Mouse (Mus musculus) neutrophil, adult 5-6 weeks (primary cell): ENCODE results near the gene Foxe1. TPM values are rescaled to one million over a fixed set of nuclear protein-coding genes. Genes with fewer than 3 reads are reported as not detected.

Source experiments
- ATAC-seq: fragments of 151-379, 151-347 bp; 2 replicates; pipeline ENCODE4 v1.8.0; 2017; ENCODE audit warnings: mild to moderate bottlenecking, moderate TSS enrichment; ENCODE audit not compliant: insufficient number of reproducible peaks, poor library complexity, low FRiP score, severe bottlenecking; ENCODE audit errors: extremely low read depth
- total RNA-seq: library from RNA; stranded (forward); fragments of 200-1000 nt; gene quantifications from 2 replicates; pipeline ENCODE4 v1.2.3, GENCODE M21; 2017

The Foxe1 gene
- not detected in 2 replicates for total RNA-seq

- ATAC-seq, result no peak
These were observed at the start of gene Foxe1 for GRCm38 (mm10) chr4:46343596-46344260. Gene Foxe1 (plus strand): TSS chr4:46343609.

- no peak for ATAC-seq
These were observed 39.3 kb upstream of the Foxe1 start for GRCm38 (mm10) chr4:46304071-46304470.

GRCm38 (mm10) chr4:46304757-46305384, 38.5 kb upstream of the Foxe1 start:
- peak; percentile 45; the same call in 1 of the 2 replicates for ATAC-seq

- ATAC-seq, result no peak
These were observed 38.0 kb upstream of the Foxe1 start for GRCm38 (mm10) chr4:46305436-46305835.

GRCm38 (mm10) chr4:46307341-46307740, 36.1 kb upstream of the Foxe1 start:
- no peak for ATAC-seq

- ATAC-seq, result no peak
These were observed 35.5 kb upstream of the Foxe1 start for GRCm38 (mm10) chr4:46307869-46308268.

- ATAC-seq, result no peak
These were observed 31.8 kb upstream of the Foxe1 start for GRCm38 (mm10) chr4:46311631-46312030.

- no peak for ATAC-seq
These were observed 21.5 kb upstream of the Foxe1 start for GRCm38 (mm10) chr4:46321730-46322389.

- ATAC-seq, result no peak
These were observed 20.7 kb upstream of the Foxe1 start for GRCm38 (mm10) chr4:46322715-46323114.

GRCm38 (mm10) chr4:46328906-46329305, 14.5 kb upstream of the Foxe1 start:
- ATAC-seq, result no peak

GRCm38 (mm10) chr4:46335846-46336245, 7.6 kb upstream of the Foxe1 start:
- no peak for ATAC-seq

GRCm38 (mm10) chr4:46337990-46338389, 5.4 kb upstream of the Foxe1 start:
- no peak for ATAC-seq

GRCm38 (mm10) chr4:46339026-46339425, 4.4 kb upstream of the Foxe1 start:
- ATAC-seq, result 0 out of 2 replicates have a peak, but pooled peaks have one; percentile 13

- no peak for ATAC-seq
These were observed 3.8 kb upstream of the Foxe1 start for GRCm38 (mm10) chr4:46339584-46339983.

- no peak for ATAC-seq
These were observed 1.4 kb upstream of the Foxe1 start for GRCm38 (mm10) chr4:46341831-46342680.

- no peak for ATAC-seq
These were observed 610 bp upstream of the Foxe1 start for GRCm38 (mm10) chr4:46342711-46343286.

GRCm38 (mm10) chr4:46344288-46344687, 879 bp downstream of the Foxe1 start:
- ATAC-seq, result no peak

- no peak for ATAC-seq
These were observed 1.8 kb downstream of the Foxe1 start for GRCm38 (mm10) chr4:46345056-46345772.
